Mouse (Mus musculus) midbrain, postnatal 0 days (tissue): ENCODE data around the gene Gipr. TPM values are rescaled to one million over a fixed set of nuclear protein-coding genes. Genes with fewer than 3 reads are reported as not detected.

Experiments used
- ATAC-seq: fragments of 200-750 bp; cut with Nextera tagmentation; 2 replicates; pipeline ENCODE4 v1.8.0; 2017; ENCODE audit warnings: moderate number of reproducible peaks, mild to moderate bottlenecking, moderate TSS enrichment, moderate library complexity; ENCODE audit not compliant: low FRiP score
- DNase-seq: peaks from one replicate; pipeline ENCODE4 v3.0.0-alpha.2; 2015; ENCODE audit warnings: low spot score
- H3K27ac ChIP-seq: fragments of 300-500 bp; sonication (generic); 2 replicates; pipeline ENCODE4 v1.5.1; 2014; ENCODE audit warnings: low read depth, mild to moderate bottlenecking, low read length, mixed read lengths
- H3K27me3 ChIP-seq: fragments of 300-500 bp; sonication (generic); 2 replicates; pipeline ENCODE4 v1.6.1; 2014; ENCODE audit warnings: low read length, control low read depth, mixed read lengths; ENCODE audit not compliant: insufficient read depth
- H3K36me3 ChIP-seq: fragments of 300-500 bp; sonication (generic); 2 replicates; pipeline ENCODE4 v1.6.1; 2014; ENCODE audit warnings: low read length, control low read depth, mixed read lengths; ENCODE audit not compliant: insufficient read depth
- H3K4me1 ChIP-seq: fragments of 300-500 bp; sonication (generic); 2 replicates; pipeline ENCODE4 v1.6.1; 2014; ENCODE audit warnings: mild to moderate bottlenecking, control low read depth, antibody characterized with exemption, low read length, mixed read lengths; ENCODE audit not compliant: insufficient read depth
- H3K4me2 ChIP-seq: fragments of 300-500 bp; sonication (generic); 2 replicates; pipeline ENCODE4 v1.6.1; 2014; ENCODE audit warnings: low read depth, mild to moderate bottlenecking, low read length, mixed read lengths; ENCODE audit not compliant: poor library complexity, severe bottlenecking
- H3K4me3 ChIP-seq: fragments of 300-500 bp; sonication (generic); 2 replicates; pipeline ENCODE4 v1.5.1; 2014; ENCODE audit warnings: low read depth, mild to moderate bottlenecking, low read length, moderate library complexity
- H3K9ac ChIP-seq: fragments of 300-500 bp; sonication (generic); replicated peaks from 2 replicates; pipeline ENCODE4 v1.6.1; 2014; ENCODE audit warnings: mild to moderate bottlenecking, low read length, moderate library complexity, mixed read lengths; ENCODE audit not compliant: poor library complexity, severe bottlenecking
- H3K9me3 ChIP-seq: fragments of 300-500 bp; sonication (generic); 2 replicates; pipeline ENCODE4 v1.6.1; 2016; ENCODE audit warnings: low read length, control low read depth
- CTCF ChIP-seq: IDR thresholded peaks from 2 replicates; pipeline ENCODE4 v1.5.1; 2016; ENCODE audit warnings: antibody characterized with exemption, mild to moderate bottlenecking
- WGBS: fragments of 180-500 bp; shearing (Covaris S2); extraction: QIAGEN DNeasy Blood & Tissue Kit; methylation state at CpG from one replicate; pipeline ENCODE4 v1.1.7; 2014; 5-methylcytosine and 5-hydroxymethylcytosine counted together
- polyA plus RNA-seq: library from polyadenylated mRNA; unstranded; fragments of >200 nt; fragmentation: Nextera tagmentation; extraction: Ambion mirVana; gene quantifications from 2 replicates; pipeline ENCODE4 v1.2.1, GENCODE M21; 2015
- total RNA-seq: library from RNA; depleted of rRNA; stranded (reverse); fragments of >200 nt; gene quantifications from 2 replicates; pipeline ENCODE4 v1.2.3, GENCODE M21; 2014

Gene Gipr
- total and polyA plus RNA-seq, 2 experiments from 2014 or later: 2.3 to 7.4 TPM

DNA sequence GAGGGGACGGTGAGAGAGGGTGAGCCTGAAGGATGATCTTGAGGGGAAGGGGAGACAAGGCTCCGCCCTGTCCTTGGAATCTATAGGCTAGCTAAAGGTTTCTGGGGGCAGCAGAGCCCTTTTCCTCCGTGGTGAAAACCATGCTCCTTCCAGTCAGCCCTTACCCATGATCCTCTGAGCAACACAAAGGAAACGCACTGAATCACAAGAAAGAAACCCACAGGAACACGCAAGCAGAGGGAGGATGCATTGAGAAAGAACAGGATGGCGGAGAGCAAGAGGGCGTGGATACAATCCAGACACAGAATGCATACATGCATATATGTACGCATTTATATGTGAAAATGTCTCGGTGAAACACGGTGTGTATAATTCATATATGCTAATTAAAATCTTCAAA is 3.6 kb upstream of the Gipr start:
- WGBS: 46% methylated on average over 10 of the region's 10 CpGs
- no peaks in the 10 kb centered on the region for H3K9me3 ChIP-seq
- H3K4me3 ChIP-seq: no peak overlapping the region
- H3K27ac ChIP-seq: 0 out of 2 replicates have a peak overlapping the region, but pooled peaks have one; percentile 32
- peaks cover 3% of the 10 kb centered on the region; the same call in 1 of the 2 replicates for H3K4me1 ChIP-seq
- H3K4me2 ChIP-seq: no peak overlapping the region
- no peaks in the 10 kb centered on the region for H3K36me3 ChIP-seq
- H3K9ac ChIP-seq: no peak overlapping the region
- 0 out of 2 replicates have a peak, but pooled peaks have one; percentile 7 for ATAC-seq
- H3K27me3 ChIP-seq: peaks cover 3% of the 10 kb centered on the region; the same call in 1 of the 2 replicates
- TF ChIP-seq CTCF: no peak
- no peak for DNase-seq

DNA sequence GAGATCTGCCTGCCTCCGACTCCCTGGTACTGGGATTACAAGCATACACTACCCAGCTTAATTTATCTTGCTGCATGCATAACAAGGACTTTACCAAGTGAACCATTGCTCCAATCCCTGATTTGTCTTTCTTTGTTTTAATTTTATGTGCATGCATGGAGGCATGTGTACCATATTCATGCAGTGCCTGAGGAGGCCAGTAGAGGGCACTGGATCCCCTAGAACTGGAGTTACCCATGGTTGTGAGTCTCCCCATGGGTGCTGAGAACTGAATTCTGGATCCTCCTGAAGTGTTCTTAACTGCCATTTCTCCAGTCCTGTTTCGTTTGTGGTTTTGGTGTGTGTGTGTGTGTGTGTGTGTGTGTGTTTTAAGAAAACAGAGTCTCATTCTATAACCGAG is 1.1 kb upstream of the Gipr start:
- H3K9ac ChIP-seq: no peak overlapping the region
- WGBS: 90% methylated on average over 3 of the region's 3 CpGs
- H3K27me3 ChIP-seq: peaks cover 9% of the 10 kb centered on the region; the same call in 1 of the 2 replicates
- H3K4me2 ChIP-seq: no peak overlapping the region
- no peak overlapping the region for H3K27ac ChIP-seq
- ATAC-seq: no peak
- peaks cover 3% of the 10 kb centered on the region; the same call in 1 of the 2 replicates for H3K4me1 ChIP-seq
- TF ChIP-seq CTCF: peak; percentile 43; the same call in 1 of the 2 replicates
- no peaks in the 10 kb centered on the region for H3K36me3 ChIP-seq
- DNase-seq: no peak
- no peaks in the 10 kb centered on the region for H3K9me3 ChIP-seq
- H3K4me3 ChIP-seq: no peak overlapping the region

DNA sequence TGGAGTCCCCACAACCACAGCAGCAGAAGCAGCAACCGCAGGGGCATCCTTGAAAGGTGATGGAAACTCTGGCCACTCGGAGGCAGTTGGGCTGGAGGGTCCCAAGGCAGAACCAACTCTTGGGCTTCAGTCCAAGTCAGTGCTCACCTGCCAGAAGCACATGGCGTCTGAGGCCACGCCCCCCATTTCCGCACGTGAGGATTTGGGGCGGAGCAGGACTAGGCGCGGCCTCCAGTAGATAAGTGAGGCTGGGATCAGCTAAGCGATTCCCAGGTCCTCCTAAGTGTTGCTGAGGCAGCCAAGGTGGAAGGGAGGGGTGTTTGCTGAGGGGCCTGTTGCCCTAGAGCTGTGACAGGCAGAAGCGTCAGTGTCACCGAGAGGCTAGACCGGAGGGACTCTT is 949 bp downstream of the Gipr start:
- TF ChIP-seq CTCF: no peak
- Histone ChIP-seq H3K9me3 (no peaks in the 10 kb centered on the region), H3K27me3 (peaks cover 9% of the 10 kb centered on the region; the same call in 1 of the 2 replicates), H3K9ac (no peak overlapping the region), H3K27ac (no peak overlapping the region), H3K4me2 (peak overlapping the region; percentile 20), H3K4me3 (no peak overlapping the region), H3K4me1 (peaks cover 3% of the 10 kb centered on the region; the same call in 1 of the 2 replicates), H3K36me3 (no peaks in the 10 kb centered on the region)
- WGBS: 6% methylated on average over 13 of the region's 13 CpGs
- ATAC-seq (no peak), DNase-seq (no peak)

DNA sequence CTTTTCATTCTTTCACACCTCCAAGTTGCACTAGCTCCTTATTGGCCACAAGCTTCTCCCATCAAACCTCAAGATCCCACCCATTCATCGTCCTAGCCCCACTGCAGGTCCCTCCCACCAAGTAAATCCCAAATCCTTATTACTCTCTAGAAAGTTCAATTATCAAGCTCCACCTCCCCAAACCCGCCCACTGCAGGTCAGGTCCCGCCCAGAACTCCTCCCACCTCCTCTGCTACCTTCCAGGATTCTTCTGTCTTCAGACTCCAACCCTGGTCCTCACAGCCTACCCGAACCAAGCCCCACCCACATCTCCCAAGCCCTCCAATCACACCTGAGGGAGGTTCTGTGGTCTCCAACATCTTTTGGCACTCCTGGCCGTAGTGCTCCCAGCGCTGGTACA is 1.7 kb downstream of the Gipr start:
- Histone ChIP-seq H3K4me1 (peaks cover 8% of the 10 kb centered on the region; the same call in 1 of the 2 replicates), H3K27ac (no peak overlapping the region), H3K4me2 (peak overlapping the region; percentile 24; the same call in 1 of the 2 replicates), H3K4me3 (no peak overlapping the region), H3K27me3 (peaks cover 9% of the 10 kb centered on the region; the same call in 1 of the 2 replicates), H3K36me3 (no peaks in the 10 kb centered on the region), H3K9ac (no peak overlapping the region), H3K9me3 (no peaks in the 10 kb centered on the region)
- ATAC-seq (no peak), DNase-seq (no peak)
- WGBS: 2% methylated on average over 6 of the region's 6 CpGs
- TF ChIP-seq CTCF: no peak

DNA sequence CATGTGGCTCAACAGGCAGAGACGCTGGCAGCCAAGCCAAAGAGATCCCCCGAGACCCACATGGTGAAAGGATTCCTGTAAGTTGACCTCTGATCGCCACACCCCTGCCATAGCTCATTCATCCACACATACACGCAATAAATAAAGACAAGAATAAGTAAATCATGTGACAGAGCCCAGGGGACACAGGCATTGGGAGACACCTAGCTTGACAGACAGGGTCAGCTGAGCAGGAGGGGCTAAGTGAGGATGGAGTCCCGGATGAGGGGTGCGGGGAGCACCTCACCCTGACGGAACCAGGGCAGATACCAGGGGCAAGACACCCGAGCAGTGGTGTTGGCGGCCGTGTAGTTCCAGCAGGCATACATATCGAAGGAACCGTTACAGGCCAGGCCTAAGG is 2.2 kb downstream of the Gipr start:
- WGBS: 30% methylated on average over 12 of the region's 12 CpGs
- no peak for TF ChIP-seq CTCF
- H3K9me3 ChIP-seq: no peaks in the 10 kb centered on the region
- H3K27ac ChIP-seq: no peak overlapping the region
- no peak overlapping the region for H3K4me3 ChIP-seq
- peak overlapping the region; percentile 24; the same call in 1 of the 2 replicates for H3K4me2 ChIP-seq
- H3K36me3 ChIP-seq: no peaks in the 10 kb centered on the region
- DNase-seq: no peak
- no peak for ATAC-seq
- H3K9ac ChIP-seq: no peak overlapping the region
- H3K27me3 ChIP-seq: peaks cover 9% of the 10 kb centered on the region; the same call in 1 of the 2 replicates
- H3K4me1 ChIP-seq: peaks cover 8% of the 10 kb centered on the region; the same call in 1 of the 2 replicates

DNA sequence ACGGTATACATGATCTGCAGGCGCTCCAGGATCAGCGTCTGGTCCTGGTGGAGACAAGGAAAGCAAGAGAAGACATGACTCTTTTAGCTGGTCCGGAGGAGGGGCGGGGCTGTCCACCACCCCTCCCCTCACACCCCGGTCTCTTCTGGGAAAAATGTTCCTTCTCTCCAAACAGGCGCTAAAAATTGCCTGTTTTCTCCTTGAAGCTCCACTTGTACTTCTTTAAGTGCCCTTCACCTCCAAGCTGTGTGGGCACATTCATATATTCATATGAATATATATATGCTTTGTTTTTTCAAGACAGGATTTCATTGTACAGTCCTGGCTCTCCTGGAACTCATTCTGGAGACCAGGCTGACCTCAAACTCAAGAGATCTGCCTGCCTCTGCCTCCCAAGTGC is 3.0 kb downstream of the Gipr start:
- H3K4me1 ChIP-seq: peaks cover 8% of the 10 kb centered on the region; the same call in 1 of the 2 replicates
- no peaks in the 10 kb centered on the region for H3K9me3 ChIP-seq
- WGBS: 90% methylated on average over 7 of the region's 7 CpGs
- no peaks in the 10 kb centered on the region for H3K36me3 ChIP-seq
- no peak overlapping the region for H3K27ac ChIP-seq
- no peak overlapping the region for H3K4me2 ChIP-seq
- no peak for DNase-seq
- no peak for ATAC-seq
- H3K4me3 ChIP-seq: no peak overlapping the region
- H3K9ac ChIP-seq: no peak overlapping the region
- peaks cover 9% of the 10 kb centered on the region; the same call in 1 of the 2 replicates for H3K27me3 ChIP-seq
- no peak for TF ChIP-seq CTCF
